Mouse (Mus musculus) kidney, postnatal 25 days (tissue): Measurements from ENCODE around the gene Gm10840.
A peak's percentile ranks its signal among the peaks of the same experiment; 100 is the strongest.
"Not testable (repeated sequence)": the region's sequence is repeated elsewhere in the genome, so short reads cannot be mapped to it uniquely, and the experiment has no call there.

Experiments
- DNase-seq, 2 experiments: peaks; one replicate each; pipeline ENCODE4 v3.0.0; 2021; ENCODE audit warnings: mixed read lengths in 2 of 2

Gm10840 gene

DNA sequence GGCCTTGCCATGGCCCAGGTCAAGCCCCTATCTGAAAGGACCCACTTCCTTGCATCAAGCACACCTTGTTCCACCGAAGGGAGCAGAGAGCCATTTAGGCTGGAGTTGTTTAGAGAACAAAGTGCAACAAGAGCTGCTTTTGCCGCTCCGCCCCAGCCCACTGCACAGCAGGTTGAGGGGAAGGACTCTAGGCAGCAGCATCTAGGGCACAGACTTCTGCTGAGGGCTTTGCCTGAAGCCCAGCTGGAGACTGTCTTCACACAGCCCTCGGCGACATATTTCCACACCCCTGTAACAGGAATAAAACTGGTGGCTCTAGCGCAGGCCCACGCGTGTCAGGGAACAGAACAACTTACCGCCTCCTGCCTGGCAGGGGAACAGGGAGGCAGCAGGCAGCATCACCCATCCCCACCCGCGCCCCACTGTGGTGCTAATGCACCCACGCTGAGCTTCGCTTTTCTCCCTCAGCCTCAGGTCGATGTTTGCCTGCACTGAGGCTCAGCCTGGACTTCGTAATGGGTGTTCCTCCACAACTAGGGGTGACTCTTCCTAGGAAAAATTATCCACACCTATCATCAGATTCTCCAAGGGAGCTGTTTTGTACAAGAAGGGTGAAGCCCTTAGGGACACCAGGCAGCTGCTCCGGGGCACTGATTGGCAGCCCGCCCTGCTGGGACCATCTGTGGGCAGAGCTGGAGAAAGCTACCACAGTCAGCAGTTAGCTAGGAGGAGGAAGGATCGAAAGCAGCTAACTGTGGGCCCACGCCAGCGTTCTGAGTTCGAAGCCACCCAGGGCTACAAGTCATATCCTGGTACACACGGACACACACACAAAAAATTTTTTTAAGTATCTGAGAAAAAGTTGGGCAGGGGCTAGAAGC, at the start of gene Gm10840, which contains the start of gene Limd2:
Gene Gm10840, plus strand, starts transcription at position 10 of the 881 bp plus-strand sequence.
Gene Limd2, minus strand, starts transcription at position 20 of the 881 bp plus-strand sequence.
- DNase-seq: peak; percentile 40 to 67

GRCm38 (mm10) chr11:106111688-106112087, 49.0 kb upstream of the Gm10840 start:
- DNase-seq: no peak

GRCm38 (mm10) chr11:106122221-106122620, 38.4 kb upstream of the Gm10840 start:
- no peak for DNase-seq

DNA sequence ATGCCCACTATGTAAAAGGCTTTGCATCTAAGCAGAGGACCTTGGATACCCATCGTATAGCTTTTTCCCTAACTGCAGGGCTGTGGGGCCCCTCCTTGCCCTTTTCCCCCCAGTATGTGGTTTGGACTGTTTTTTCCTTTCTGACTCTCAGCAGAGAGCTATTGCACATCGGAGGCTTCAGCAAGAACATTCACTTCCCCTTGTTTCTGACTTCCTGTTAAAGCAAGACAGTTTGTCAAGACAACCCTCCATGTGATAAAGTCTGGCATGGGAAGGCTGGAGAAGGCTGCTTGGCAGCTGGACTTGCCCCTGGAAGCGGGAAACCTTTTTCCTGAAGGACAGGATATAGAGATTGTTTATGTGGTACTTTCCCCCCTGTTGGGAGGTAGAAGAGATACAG, 37.9 kb upstream of the Gm10840 start:
- DNase-seq: peak; percentile 26 to 62

- no peak for DNase-seq
Measured at GRCm38 (mm10) chr11:106124784-106125183, 35.9 kb upstream of the Gm10840 start.

DNA sequence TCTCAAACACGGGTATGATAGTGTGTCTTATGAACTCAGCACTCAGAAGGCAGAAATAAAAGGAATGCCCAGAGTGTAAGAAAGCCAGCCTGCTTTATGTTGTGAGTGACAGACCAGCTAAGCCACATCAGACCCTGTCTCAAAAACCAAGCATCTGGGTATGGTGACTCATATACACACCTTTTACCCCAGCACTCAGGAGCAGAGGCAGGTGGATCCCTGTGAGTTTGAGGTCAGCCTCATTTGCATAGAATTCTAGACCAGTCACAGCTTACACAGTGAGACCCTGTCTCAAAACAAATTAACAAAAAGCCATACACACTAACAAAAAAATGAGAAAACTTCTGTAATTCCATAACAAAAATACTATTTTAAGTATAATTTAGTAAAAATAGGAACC, 34.8 kb upstream of the Gm10840 start:
- no peak for DNase-seq

GRCm38 (mm10) chr11:106126727-106127373, 33.8 kb upstream of the Gm10840 start:
- not testable (repeated sequence) for DNase-seq

- no peak for DNase-seq
Measured at GRCm38 (mm10) chr11:106129477-106129876, 31.2 kb upstream of the Gm10840 start.

DNA sequence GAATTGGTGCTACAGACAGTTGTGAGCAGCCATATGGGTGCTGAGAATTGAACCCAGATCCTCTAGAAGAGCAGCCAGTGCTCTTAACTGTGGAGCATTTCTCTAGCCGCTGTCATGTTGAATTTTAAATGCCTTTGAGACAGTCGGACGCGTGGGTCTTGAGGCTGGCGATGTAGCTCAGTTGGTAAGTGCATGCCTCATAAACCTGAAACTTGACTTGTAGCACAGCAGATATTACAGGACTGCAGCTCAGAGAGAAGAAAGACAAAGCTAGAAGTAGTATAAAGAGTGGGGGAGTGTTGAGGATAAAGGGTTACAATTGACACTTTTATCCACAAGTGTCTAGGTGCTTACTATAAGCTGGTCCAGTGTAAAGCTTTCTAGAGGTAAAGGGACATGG, 28.1 kb upstream of the Gm10840 start:
- no peak for DNase-seq

DNA sequence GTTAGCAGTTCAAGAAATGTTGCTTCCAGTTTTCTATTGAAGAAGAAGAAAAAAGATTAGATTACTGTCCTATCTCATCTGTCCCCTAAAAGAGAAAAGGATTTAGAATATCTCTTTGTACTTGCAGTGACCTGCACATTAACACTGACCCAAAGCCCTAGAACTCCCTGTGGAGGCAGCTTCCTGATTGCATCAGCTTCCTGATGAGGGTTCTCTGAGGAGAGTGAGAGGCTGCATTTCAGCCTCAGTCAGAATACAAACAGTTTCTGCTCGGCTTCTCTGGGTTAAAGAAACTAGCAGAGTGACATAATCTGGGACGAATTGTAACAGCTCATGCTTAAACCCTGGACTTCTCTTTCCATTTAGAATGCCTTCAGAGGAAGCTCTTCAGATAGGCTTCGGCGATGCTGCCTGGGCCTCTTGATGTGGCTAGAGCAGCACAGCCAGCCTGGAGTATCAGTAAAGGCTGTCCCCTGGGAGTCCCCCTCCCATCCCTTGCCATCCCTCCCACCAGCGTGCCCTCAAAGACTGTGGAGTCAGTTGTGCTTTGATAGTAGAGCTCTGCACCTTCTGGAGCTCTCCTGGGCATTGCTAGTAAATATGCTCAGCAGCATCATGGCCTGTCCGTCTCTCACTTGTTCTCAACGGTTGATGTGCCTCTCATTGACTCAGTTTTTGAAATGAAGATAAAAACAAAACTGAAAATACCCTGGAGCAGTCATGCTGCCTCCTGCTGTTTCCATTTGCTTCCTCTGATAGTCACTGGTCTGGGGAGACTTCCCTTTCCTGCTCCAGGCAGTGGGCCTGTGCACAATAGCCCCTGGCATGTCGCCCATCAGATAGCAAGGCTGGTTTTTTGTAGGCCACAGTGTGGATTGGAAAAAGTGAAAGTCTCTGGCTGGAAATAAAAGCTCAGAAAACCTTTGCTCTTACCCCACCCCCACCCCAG, 25.8 kb upstream of the Gm10840 start:
- DNase-seq: peak; percentile 93 to 94

- no peak for DNase-seq
Measured at GRCm38 (mm10) chr11:106151219-106151618, 9.4 kb upstream of the Gm10840 start.

DNA sequence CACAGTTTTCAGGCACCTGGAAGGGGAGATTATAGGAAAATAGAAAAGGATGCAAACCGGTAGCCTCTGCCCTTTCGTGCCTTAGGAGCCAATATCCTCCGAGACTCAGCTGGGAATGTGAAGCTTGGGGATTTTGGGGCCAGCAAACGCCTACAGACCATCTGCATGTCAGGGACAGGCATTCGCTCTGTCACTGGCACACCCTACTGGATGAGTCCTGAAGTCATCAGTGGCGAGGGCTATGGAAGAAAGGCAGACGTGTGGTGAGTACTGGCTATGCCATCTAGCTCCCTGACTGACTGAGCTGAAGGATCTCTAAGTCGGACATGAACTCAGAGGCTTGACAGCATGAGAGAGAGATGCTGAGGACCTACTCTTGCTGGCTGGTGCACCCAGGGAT, 8.5 kb upstream of the Gm10840 start:
- no peak for DNase-seq

- no peak for DNase-seq
Measured at GRCm38 (mm10) chr11:106154091-106154490, 6.6 kb upstream of the Gm10840 start.

GRCm38 (mm10) chr11:106154770-106155169, 5.9 kb upstream of the Gm10840 start:
- peak; percentile 38 to 79 for DNase-seq

GRCm38 (mm10) chr11:106155761-106156160, 4.9 kb upstream of the Gm10840 start:
- DNase-seq: no peak

GRCm38 (mm10) chr11:106156257-106156656, 4.4 kb upstream of the Gm10840 start:
- DNase-seq: no peak

- DNase-seq: no peak
Measured at GRCm38 (mm10) chr11:106157154-106157553, 3.5 kb upstream of the Gm10840 start.

DNA sequence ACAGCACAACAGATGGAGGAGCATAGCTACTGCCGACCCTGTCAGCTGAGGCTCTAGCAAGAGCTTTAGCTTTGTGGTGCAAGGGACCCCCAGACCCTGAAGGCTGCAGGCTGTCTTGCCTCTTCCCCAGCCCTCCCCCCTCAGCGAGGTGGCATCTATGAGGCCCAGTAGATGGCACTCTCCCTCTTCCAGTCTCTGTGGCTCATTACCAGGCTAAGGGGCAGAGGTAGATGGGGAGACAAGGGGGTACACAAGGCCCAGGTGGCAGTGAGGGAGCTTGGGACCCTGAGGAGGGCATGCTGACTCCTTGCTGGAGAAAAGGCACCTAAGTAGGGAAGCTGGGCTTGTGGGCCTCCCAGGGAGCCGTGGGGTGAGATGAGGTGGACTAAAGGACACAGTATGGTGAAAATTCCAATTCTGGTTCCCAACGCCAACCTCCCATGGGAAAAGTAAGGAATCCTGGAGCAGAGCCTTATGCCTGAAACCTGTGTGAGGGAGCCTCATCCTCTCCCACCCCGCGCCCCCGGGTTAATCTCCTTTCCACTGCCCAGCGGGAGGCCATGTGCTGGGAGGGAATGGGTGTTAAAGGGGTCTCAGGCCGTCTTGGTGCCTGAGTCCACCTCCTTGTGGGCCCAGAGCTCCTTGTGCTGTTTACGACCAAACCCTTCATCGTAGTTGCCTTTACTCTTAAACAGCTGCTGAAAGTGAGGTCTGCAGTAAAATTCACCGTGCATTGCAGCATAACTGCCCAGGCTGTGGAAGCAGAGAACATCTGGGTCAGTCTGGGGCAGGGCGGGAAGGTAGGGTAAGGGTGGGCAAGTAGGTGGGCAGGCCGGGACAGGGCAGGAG, 2.3 kb upstream of the Gm10840 start:
- DNase-seq: peak in 1 of 2 experiments; percentile 27

DNA sequence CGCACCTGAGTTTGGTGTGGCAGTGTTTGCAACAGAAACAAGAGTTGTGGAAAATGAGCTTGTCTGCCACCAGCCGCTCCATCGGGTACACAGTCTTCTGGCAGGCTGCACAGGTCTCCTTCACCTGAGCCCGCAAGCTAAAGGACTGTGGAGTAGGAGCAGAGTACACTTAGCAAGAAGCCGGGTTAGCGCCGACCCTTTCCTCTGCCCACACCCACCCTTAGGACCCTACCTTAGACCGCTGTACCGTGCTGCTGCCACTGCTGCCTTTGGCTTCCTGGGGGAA, 1.8 kb upstream of the Gm10840 start:
- no peak for DNase-seq

DNA sequence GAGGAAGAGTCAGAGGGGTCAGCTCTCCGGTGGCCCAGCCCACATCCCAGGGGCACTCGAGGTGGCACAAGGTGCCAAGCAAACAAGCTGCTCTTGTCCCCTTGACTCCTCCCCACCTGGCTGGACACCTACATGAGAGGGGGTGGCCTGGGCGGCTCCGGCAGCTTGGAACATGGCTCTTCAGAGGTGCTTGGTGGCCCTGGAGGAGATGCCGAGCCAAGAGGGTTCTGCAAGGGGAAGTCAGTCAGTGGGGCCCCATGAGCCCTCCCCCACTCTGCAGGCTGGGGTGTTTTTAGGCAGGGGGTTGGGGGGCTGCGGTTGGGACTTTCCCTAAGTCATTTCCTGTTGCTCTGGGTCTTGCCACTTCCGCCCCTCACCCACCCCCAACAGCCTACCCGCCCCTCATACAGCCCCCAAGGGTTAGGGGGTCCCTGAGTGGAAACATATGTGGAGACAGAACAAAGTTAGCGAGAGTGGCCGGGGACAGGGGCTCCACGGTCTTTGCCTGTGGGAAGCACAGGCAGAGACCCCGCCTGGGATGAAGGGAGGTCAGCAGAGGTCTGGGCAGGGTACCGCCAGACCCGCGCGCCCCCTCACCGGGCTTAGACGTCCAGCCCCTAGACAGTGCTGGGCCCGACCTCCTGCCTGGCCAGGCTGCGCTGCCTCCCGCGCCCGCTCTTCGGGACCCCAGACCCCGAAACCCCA, 1.3 kb upstream of the Gm10840 start:
- DNase-seq: peak; percentile 45 to 76
